Mouse (Mus musculus) ES-E14 (cell line): ENCODE results near the gene Higd1a. TPM values are rescaled to one million over a fixed set of nuclear protein-coding genes. Genes with fewer than 3 reads are reported as not detected.

Source experiments
- DNase-seq: peaks from one replicate; pipeline ENCODE4 v3.0.0-alpha.2; 2013; ENCODE audit warnings: low read depth, low spot score
- H3K27ac ChIP-seq: 2 replicates; pipeline ENCODE4 v1.5.1; 2012; ENCODE audit warnings: low read depth, mild to moderate bottlenecking, low read length, moderate library complexity, mixed read lengths; ENCODE audit not compliant: poor library complexity, insufficient read depth, severe bottlenecking
- H3K36me3 ChIP-seq: 2 replicates; pipeline ENCODE4 v1.6.1; 2012; ENCODE audit warnings: mild to moderate bottlenecking, low read length, moderate library complexity, mixed read lengths; ENCODE audit not compliant: control insufficient read depth, poor library complexity, insufficient read depth, severe bottlenecking
- H3K4me1 ChIP-seq, 2 experiments: fragments of 150-350 bp in 1 of 2; sonication (generic) in 1 of 2; 2 replicates each; pipeline ENCODE4 v1.6.1; 2012; ENCODE audit warnings: low read length in 2 of 2, mild to moderate bottlenecking in 1 of 2, mixed read lengths in 1 of 2; ENCODE audit not compliant: control insufficient read depth in 2 of 2, insufficient read depth in 2 of 2, poor library complexity in 1 of 2
- H3K4me3 ChIP-seq, 2 experiments: fragments of 150-350 bp in 1 of 2; sonication (generic) in 1 of 2; 2 replicates each; pipeline ENCODE4 v1.5.1; 2012; ENCODE audit warnings: low read length in 2 of 2, low read depth in 1 of 2, mild to moderate bottlenecking in 1 of 2, mixed read lengths in 1 of 2; ENCODE audit not compliant: insufficient read depth in 1 of 2, poor library complexity in 1 of 2, severe bottlenecking in 1 of 2
- H3K9ac ChIP-seq: 2 replicates; pipeline ENCODE4 v1.6.1; 2012; ENCODE audit warnings: low read depth, mild to moderate bottlenecking, low read length, mixed read lengths; ENCODE audit not compliant: poor library complexity, insufficient read depth, severe bottlenecking
- H3K9me3 ChIP-seq: fragments of 150-350 bp; sonication (generic); 2 replicates; pipeline ENCODE4 v1.6.1; 2012; ENCODE audit warnings: low read depth, mild to moderate bottlenecking, low read length; ENCODE audit not compliant: control insufficient read depth, insufficient read depth
- CHD2 ChIP-seq: IDR thresholded peaks from 2 replicates; pipeline ENCODE4 v1.6.1; 2014; ENCODE audit warnings: mild to moderate bottlenecking, low read depth, low read length, inconsistent platforms
- HCFC1 ChIP-seq: IDR thresholded peaks from 2 replicates; pipeline ENCODE4 v1.6.1; 2012; ENCODE audit warnings: low read length, inconsistent platforms, borderline replicate concordance; ENCODE audit not compliant: insufficient read depth
- MAFK ChIP-seq: IDR thresholded peaks from 2 replicates; pipeline ENCODE4 v1.6.1; 2014; ENCODE audit warnings: mild to moderate bottlenecking, low read depth, low read length, inconsistent platforms; ENCODE audit not compliant: insufficient read depth
- ZC3H11A ChIP-seq: IDR thresholded peaks from 2 replicates; pipeline ENCODE4 v1.6.1; 2012; ENCODE audit warnings: low read depth, mild to moderate bottlenecking, inconsistent platforms, low read length, borderline replicate concordance
- ZNF384 ChIP-seq: IDR thresholded peaks from 2 replicates; pipeline ENCODE4 v1.6.1; 2012; ENCODE audit warnings: low read depth, low read length, inconsistent platforms
- in situ Hi-C, 2 experiments: fragments of 600-800 bp; cut with MboI; formaldehyde crosslinking; loops; one replicate each; pipeline ENCODE4 v1.15.1; 2025; ENCODE audit warnings: low sequenced_read_pairs in 2 of 2, inconsistent platforms in 1 of 2; ENCODE audit not compliant: unreplicated experiment in 2 of 2
- total RNA-seq: library from RNA; depleted of rRNA; stranded (reverse); fragments of 300-350 nt; gene quantifications from 2 replicates; pipeline ENCODE4 v1.2.3, GENCODE M21; 2012

The Higd1a gene
- total RNA-seq, 1 experiment: 81.2 TPM

DNA sequence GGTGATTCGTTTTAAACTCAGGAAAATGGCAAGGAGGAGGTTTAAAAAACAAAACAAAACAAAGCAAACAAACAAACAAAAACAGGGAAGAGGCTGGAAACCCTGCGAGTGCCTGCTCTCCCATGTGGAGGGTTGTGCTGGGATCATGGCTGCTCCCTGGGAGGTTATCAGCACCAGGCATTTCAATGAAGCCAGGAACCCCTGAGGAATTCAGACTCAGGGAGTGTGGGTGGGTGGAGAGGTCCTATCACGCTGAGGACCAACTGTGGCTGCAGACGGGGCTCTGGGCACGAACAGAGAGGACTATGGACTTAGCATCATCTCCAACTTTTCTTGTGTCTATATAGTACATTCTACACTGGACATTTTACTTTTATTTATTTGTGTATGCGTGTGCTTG is 41.1 kb upstream of the Higd1a start:
- in situ Hi-C loops: no loop called here
- no peaks in the 10 kb centered on the region for H3K9me3 ChIP-seq
- no peak for TF ChIP-seq ZNF384
- TF ChIP-seq MAFK: no peak
- TF ChIP-seq CHD2: no peak
- H3K4me1 ChIP-seq: no peaks in the 10 kb centered on the region
- DNase-seq: no peak
- no peak overlapping the region for H3K9ac ChIP-seq
- H3K4me3 ChIP-seq: no peak overlapping the region
- no peaks in the 10 kb centered on the region for H3K36me3 ChIP-seq
- H3K27ac ChIP-seq: no peak overlapping the region

DNA sequence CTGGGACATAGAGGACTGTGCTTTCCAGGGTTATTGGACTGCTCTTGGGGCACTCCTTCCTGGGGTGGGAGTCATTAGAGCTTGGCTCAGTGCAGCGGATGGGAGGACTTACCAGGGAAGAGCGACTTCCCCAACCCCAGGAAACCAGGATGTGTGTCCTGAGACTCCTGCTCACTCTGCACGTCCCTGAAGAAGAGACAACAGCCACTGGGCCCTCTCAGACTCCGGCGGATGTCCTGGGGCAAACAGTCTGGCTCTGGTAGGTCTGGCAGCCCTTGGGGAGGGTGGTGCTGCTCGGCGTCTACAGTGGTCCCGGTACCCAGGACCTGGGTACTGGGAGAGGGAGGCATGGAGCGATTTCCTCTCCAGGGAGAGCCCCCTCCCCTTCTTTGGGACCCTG is 40.1 kb upstream of the Higd1a start, which contains the start of gene Ackr2:
Gene Ackr2, plus strand, starts transcription at position 111 of the 400 bp plus-strand sequence.
- DNase-seq: no peak
- in situ Hi-C loops: no loop called here
- no peak for TF ChIP-seq CHD2
- TF ChIP-seq ZC3H11A: no peak
- TF ChIP-seq MAFK: no peak
- no peak for TF ChIP-seq HCFC1
- no peak for TF ChIP-seq ZNF384

DNA sequence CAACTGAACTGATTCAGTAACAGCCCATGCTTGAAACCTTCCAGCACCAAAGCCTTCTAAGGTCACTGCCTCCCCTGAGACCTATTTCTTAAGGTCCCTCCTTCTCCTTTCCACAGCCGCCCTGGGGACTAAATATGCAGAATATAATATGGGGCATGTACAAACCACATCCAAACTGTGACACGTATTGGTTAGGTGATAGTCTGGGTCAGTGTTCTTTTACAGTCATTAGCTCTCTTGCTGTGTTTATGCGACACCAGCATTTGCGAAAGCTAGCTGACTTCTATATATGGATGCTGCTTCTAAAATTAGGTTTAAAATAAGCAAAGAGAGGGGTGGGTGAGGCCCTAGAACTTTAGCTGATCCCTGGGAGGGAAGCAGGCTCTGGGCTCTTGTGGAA is 38.7 kb upstream of the Higd1a start:
- H3K36me3 ChIP-seq: no peaks in the 10 kb centered on the region
- in situ Hi-C loops: no loop called here
- H3K27ac ChIP-seq: no peak overlapping the region
- H3K4me1 ChIP-seq: no peaks in the 10 kb centered on the region
- no peak overlapping the region for H3K9ac ChIP-seq
- H3K4me3 ChIP-seq: no peak overlapping the region
- TF ChIP-seq ZC3H11A: no peak
- no peak for TF ChIP-seq ZNF384
- no peak for TF ChIP-seq HCFC1
- TF ChIP-seq CHD2: no peak
- TF ChIP-seq MAFK: no peak
- no peak for DNase-seq
- H3K9me3 ChIP-seq: no peaks in the 10 kb centered on the region

More for the DNA sequence above, 40.1 kb upstream of the Higd1a start, which contains the start of gene Ackr2:
- Histone ChIP-seq H3K27ac (no peak within 1 kb of the TSS), H3K9ac (no peak within 1 kb of the TSS), H3K4me1 (no peaks in the 10 kb centered on the region), H3K4me3 (no peak within 1 kb of the TSS), H3K36me3 (no peaks in the 10 kb centered on the region), H3K9me3 (no peaks in the 10 kb centered on the region)

DNA sequence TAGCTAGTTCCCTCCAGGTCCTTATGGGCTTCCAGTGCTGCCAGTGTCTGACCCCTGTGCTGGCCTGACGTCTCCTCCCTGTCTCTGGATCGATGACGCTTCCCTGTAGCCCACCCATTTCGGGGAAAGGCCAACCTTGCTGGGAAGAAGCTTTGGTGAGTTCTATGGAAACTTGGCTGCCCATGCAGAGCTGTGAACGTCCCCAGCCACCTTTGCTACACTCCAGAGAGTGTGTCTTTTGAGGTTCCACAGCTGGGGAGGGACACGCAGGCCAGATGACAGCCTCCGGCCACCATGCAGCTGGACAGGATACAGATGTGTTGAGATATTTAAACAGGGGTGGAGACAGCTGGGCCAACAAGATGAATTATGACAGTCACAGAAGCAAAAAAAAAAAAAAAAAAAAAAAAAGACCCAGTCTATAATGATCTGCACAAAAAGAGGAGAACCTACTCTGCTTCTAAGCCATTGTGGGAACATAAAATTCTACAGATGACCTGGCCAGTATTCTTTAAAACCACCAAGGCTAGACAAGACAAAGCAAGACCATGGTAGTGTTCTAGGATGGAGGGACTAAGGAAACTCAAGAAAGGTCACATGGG is 37.3 kb upstream of the Higd1a start:
- Histone ChIP-seq H3K9me3 (no peaks in the 10 kb centered on the region), H3K27ac (no peak overlapping the region), H3K4me1 (no peaks in the 10 kb centered on the region), H3K36me3 (no peaks in the 10 kb centered on the region), H3K9ac (no peak overlapping the region), H3K4me3 (no peak overlapping the region)
- in situ Hi-C loops: no loop called here
- no peak for TF ChIP-seq CHD2
- no peak for TF ChIP-seq ZC3H11A
- TF ChIP-seq HCFC1: no peak
- TF ChIP-seq MAFK: no peak
- no peak for TF ChIP-seq ZNF384
- no peak for DNase-seq

DNA sequence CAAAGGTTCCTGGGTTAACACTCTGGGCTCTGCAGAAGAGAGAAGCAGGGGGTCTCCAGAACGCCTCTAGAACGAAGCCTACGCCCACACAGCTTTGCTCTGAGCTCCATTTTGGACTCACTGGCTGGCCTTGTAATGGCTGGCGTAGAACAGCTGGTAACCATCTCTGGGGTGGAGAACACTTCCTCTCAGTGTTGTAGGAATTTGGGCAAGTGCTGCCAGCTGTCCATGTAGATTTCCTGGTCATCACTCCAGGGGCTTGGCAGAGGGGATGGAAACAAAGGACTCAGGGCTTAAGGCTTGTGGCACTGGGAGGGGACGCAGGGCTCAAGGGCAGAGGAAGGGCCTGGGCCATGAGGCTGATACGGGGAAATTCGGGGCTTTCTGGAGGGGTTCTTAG is 36.3 kb upstream of the Higd1a start:
- in situ Hi-C loops: no loop called here
- Histone ChIP-seq H3K36me3 (no peaks in the 10 kb centered on the region), H3K9me3 (no peaks in the 10 kb centered on the region), H3K4me3 (no peak overlapping the region), H3K27ac (no peak overlapping the region), H3K4me1 (no peaks in the 10 kb centered on the region), H3K9ac (no peak overlapping the region)
- no peak for DNase-seq
- TF ChIP-seq ZNF384 (no peak), MAFK (no peak), ZC3H11A (no peak), HCFC1 (no peak), CHD2 (no peak)
